ENCODE assay signal across 25 mouse cellular contexts in the genomic region with DNA sequence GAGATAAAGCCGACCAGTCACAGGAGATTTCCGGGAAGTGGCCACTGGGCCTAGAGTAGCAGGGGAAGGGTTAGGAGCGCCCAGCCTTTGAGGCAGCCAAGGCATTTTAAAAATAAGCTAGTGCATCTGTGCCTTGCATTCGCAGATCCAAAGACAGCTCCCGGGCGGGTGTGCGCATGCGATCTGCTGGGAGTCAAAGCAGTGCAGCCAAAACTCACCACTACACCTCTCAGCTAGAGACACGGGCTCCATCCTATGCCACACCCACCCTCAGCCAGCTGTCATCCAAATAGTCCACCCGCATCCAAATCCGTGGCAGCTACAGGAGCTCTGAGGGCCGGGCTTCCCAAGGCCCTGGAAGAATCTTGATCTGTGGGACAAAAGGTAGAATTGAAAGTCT.
A peak's percentile ranks its signal among the peaks of the same experiment; 100 is the strongest.
DNase-seq lines count a peak whose midpoint lies in the region; ATAC-seq lines count a peak whose summit lies in the region.
"Had no signal": no experiment of that assay in that cellular context is flagged by ENCODE, and none has a peak within 500 bp of the region (broad histone marks: within the 10 kb centered on the region; RNA-seq: fewer than 3 reads in every experiment).

No protein-coding gene starts in this region.

- no peak for ATAC-seq in heart, embryonic 11.5 days (replicated peaks; ENCODE audit: insufficient number of reproducible peaks, low FRiP score, low TSS enrichment)
- ATAC-seq: CD4-positive, CD25-positive, alpha-beta regulatory T cell, adult 4 months; forebrain, embryonic 15.5 days; hindbrain, postnatal 0 days; intestine, embryonic 16.5 days; midbrain, embryonic 15.5 days had no signal

- H3K9me3 ChIP-seq in heart, embryonic 11.5 days (replicated peaks; ENCODE audit: control insufficient read depth, low read length) = no peaks in the 10 kb centered on the region
- H3K9me3 ChIP-seq in embryonic facial prominence, embryonic 10.5 days = no peaks in the 10 kb centered on the region
- H3K9me3 ChIP-seq: forebrain, embryonic 15.5 days; heart, embryonic 13.5 days; liver, embryonic 13.5 days; midbrain, embryonic 15.5 days; neural tube, embryonic 13.5 days had no signal

- no peak overlapping the region for H3K27ac ChIP-seq in heart, embryonic 11.5 days (ENCODE audit: low read depth, low read length)
- H3K27ac ChIP-seq in embryonic facial prominence, embryonic 10.5 days (replicated peaks) = peak overlapping the region; percentile 45; the same call in 1 of the 2 replicates
- H3K27ac ChIP-seq: forebrain, embryonic 15.5 days; heart, embryonic 13.5 days; hindbrain, postnatal 0 days; layer of hippocampus, adult 2 months; liver, embryonic 13.5 days; midbrain, embryonic 15.5 days; neural tube, embryonic 13.5 days had no signal

- DNase-seq in heart, adult 9 months (ENCODE audit: low spot score in 2 of 2) = peak; percentile 35 to 39
- DNase-seq in embryonic facial prominence, embryonic 10.5 days (ENCODE audit: low spot score) = no peak
- DNase-seq in left cerebral cortex, postnatal 25 days (ENCODE audit: low spot score in 2 of 2) = peak; percentile 31 to 91
- DNase-seq in right cerebral cortex, postnatal 14 days = peak; percentile 46
- no peak for DNase-seq in adrenal gland, adult 2 months
- no peak for DNase-seq in cerebellum, postnatal 25 days
- DNase-seq in lung, postnatal 36 days = no peak
- DNase-seq: cerebellum, adult 8-10 months; heart, postnatal 14 days; kidney, adult 9 months; kidney, postnatal 14 days; liver, embryonic 13.5 days; lung, embryonic 14.5 days; thymus, adult 2 months; thymus, postnatal 4 days had no signal

- H3K9ac ChIP-seq in heart, embryonic 11.5 days (ENCODE audit: low read depth, low read length) = no peak overlapping the region
- H3K9ac ChIP-seq: forebrain, embryonic 15.5 days; heart, embryonic 13.5 days; liver, embryonic 13.5 days; lung, embryonic 14.5 days; midbrain, embryonic 15.5 days; neural tube, embryonic 13.5 days had no signal

- intact Hi-C loops in left cerebral cortex, postnatal 25 days (cut with DNase I) = no loop called here

- peaks cover 4% of the 10 kb centered on the region; the same call in 1 of the 2 replicates for H3K4me1 ChIP-seq in heart, embryonic 11.5 days (ENCODE audit: control insufficient read depth, insufficient read depth, low read length)
- H3K4me1 ChIP-seq in embryonic facial prominence, embryonic 10.5 days = peaks cover 30% of the 10 kb centered on the region
- H3K4me1 ChIP-seq: liver, embryonic 13.5 days; megakaryocyte, embryonic 14.5 days had no signal

- H3K36me3 ChIP-seq in heart, embryonic 11.5 days (ENCODE audit: control insufficient read depth, insufficient read depth, low read length) = no peaks in the 10 kb centered on the region
- no peaks in the 10 kb centered on the region for H3K36me3 ChIP-seq in embryonic facial prominence, embryonic 10.5 days (replicated peaks)
- H3K36me3 ChIP-seq: forebrain, embryonic 15.5 days; heart, embryonic 13.5 days; liver, embryonic 13.5 days; midbrain, embryonic 15.5 days; neural tube, embryonic 13.5 days had no signal

- 80% methylated on average over 12 of the region's 12 CpGs for WGBS in heart, embryonic 11.5 days (ENCODE audit: insufficient replicate concordance)
- WGBS in embryonic facial prominence, embryonic 10.5 days = 88% methylated on average over 12 of the region's 12 CpGs

- no peak overlapping the region for H3K4me2 ChIP-seq in heart, embryonic 11.5 days
- H3K4me2 ChIP-seq: forebrain, embryonic 15.5 days; heart, embryonic 13.5 days; liver, embryonic 13.5 days; lung, embryonic 14.5 days; midbrain, embryonic 15.5 days; neural tube, embryonic 13.5 days had no signal

- peaks cover 4% of the 10 kb centered on the region; the same call in 1 of the 2 replicates for H3K27me3 ChIP-seq in heart, embryonic 11.5 days (ENCODE audit: control insufficient read depth, insufficient read depth, low read length)
- H3K27me3 ChIP-seq in embryonic facial prominence, embryonic 10.5 days (replicated peaks; ENCODE audit: low read depth, poor library complexity, severe bottlenecking) = peaks cover 6% of the 10 kb centered on the region
- H3K27me3 ChIP-seq: midbrain, embryonic 15.5 days had no signal

- H3K4me3 ChIP-seq in heart, embryonic 11.5 days (ENCODE audit: low read depth, low read length) = no peak overlapping the region
- no peak overlapping the region for H3K4me3 ChIP-seq in embryonic facial prominence, embryonic 10.5 days
- H3K4me3 ChIP-seq: forebrain, embryonic 15.5 days; heart, embryonic 13.5 days; layer of hippocampus, adult 2 months; liver, embryonic 13.5 days; megakaryocyte, embryonic 14.5 days; midbrain, embryonic 15.5 days; neural tube, embryonic 13.5 days had no signal

Comparison
In these comparisons a context has a peak if more than half of its experiments do, and no peak if none do; other contexts are left out.
1. DNase-seq: peak in heart, adult 9 months (2 of 2), left cerebral cortex, postnatal 25 days (2 of 2) and right cerebral cortex, postnatal 14 days (single experiment); none in embryonic facial prominence, embryonic 10.5 days (single experiment), adrenal gland, adult 2 months (single experiment), cerebellum, postnatal 25 days (0 of 2) and lung, postnatal 36 days (single experiment).